Mouse (Mus musculus) neural tube, embryonic 14.5 days (tissue): ENCODE data around the gene Itga3. TPM values are rescaled to one million over a fixed set of nuclear protein-coding genes. Genes with fewer than 3 reads are reported as not detected.

Experiments used
- ATAC-seq: fragments of 200-750 bp; cut with Nextera tagmentation; 2 replicates; pipeline ENCODE4 v1.8.0; 2017; ENCODE audit warnings: low read depth, mild to moderate bottlenecking, moderate TSS enrichment, moderate library complexity
- H3K27ac ChIP-seq: fragments of 300-500 bp; sonication (generic); 2 replicates; pipeline ENCODE4 v1.5.1; 2014; ENCODE audit warnings: low read depth, mild to moderate bottlenecking, control low read depth, low read length, moderate library complexity, mixed read lengths
- H3K27me3 ChIP-seq: fragments of 300-500 bp; sonication (generic); 2 replicates; pipeline ENCODE4 v1.6.1; 2014; ENCODE audit warnings: low read length; ENCODE audit not compliant: control insufficient read depth, insufficient read depth
- H3K36me3 ChIP-seq: fragments of 300-500 bp; sonication (generic); 2 replicates; pipeline ENCODE4 v1.6.1; 2014; ENCODE audit warnings: low read length, mixed read lengths; ENCODE audit not compliant: control insufficient read depth, insufficient read depth
- H3K4me1 ChIP-seq: fragments of 300-500 bp; sonication (generic); 2 replicates; pipeline ENCODE4 v1.6.1; 2014; ENCODE audit warnings: low read length; ENCODE audit not compliant: control insufficient read depth, insufficient read depth
- H3K4me2 ChIP-seq: fragments of 300-500 bp; sonication (generic); 2 replicates; pipeline ENCODE4 v1.6.1; 2014; ENCODE audit warnings: mild to moderate bottlenecking, low read depth, low read length, control low read depth
- H3K4me3 ChIP-seq: fragments of 300-500 bp; sonication (generic); 2 replicates; pipeline ENCODE4 v1.5.1; 2014; ENCODE audit warnings: low read depth, low read length, control low read depth, mixed read lengths
- H3K9ac ChIP-seq: fragments of 300-500 bp; sonication (generic); replicated peaks from 2 replicates; pipeline ENCODE4 v1.6.1; 2014; ENCODE audit warnings: low read depth, mild to moderate bottlenecking, control low read depth, low read length, mixed read lengths
- H3K9me3 ChIP-seq: fragments of 300-500 bp; sonication (generic); 2 replicates; pipeline ENCODE4 v1.6.1; 2016; ENCODE audit warnings: low read length; ENCODE audit not compliant: control insufficient read depth
- WGBS: fragments of 180-500 bp; shearing (Covaris S2); extraction: QIAGEN DNeasy Blood & Tissue Kit; methylation state at CpG from one replicate; pipeline ENCODE4 v1.1.7; 2014; 5-methylcytosine and 5-hydroxymethylcytosine counted together
- polyA plus RNA-seq: library from polyadenylated mRNA; unstranded; fragments of >200 nt; fragmentation: Nextera tagmentation; extraction: Ambion mirVana; gene quantifications from 2 replicates; pipeline ENCODE4 v1.2.1, GENCODE M21; 2014

Itga3 gene
- polyA plus RNA-seq, 1 experiment from 2014 or later, result 13.8 TPM

DNA sequence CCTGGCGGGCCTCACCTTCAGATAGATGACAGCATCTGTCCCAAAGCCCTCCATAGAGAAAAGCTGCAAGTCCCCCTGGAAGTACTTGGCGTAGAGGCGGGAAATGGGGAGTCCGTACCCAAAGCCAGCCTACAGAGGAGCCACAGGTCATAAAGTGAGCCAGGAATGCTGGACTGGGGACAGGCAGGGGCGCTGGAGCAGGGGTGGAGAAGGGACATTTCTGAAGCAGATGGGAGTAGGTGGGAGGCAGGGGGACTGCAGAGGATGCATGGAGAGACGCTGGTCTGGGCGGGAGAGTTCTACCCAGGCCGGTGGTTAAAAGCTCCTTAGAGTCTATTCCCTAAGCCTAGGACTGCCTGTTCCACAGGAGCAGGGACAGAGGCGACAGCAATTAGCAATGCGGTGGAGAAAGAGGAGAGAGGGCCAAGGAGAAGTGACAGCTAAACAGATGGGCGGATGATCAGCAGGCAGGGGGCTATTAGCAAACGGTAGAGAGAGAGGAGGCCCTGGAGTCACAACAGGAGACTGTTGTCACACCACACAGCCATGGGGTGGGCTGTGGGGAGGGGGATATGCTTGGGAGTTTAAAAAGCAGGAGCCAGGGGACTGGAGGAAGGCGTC is 48.6 kb downstream of the Itga3 start:
- H3K36me3 ChIP-seq, result peaks cover 25% of the 10 kb centered on the region
- H3K4me1 ChIP-seq, result no peaks in the 10 kb centered on the region
- no peaks in the 10 kb centered on the region for H3K9me3 ChIP-seq
- H3K4me2 ChIP-seq, result no peak overlapping the region
- ATAC-seq, result no peak
- WGBS, result 17% methylated on average over 13 of the region's 13 CpGs
- no peaks in the 10 kb centered on the region for H3K27me3 ChIP-seq
- H3K4me3 ChIP-seq, result no peak overlapping the region
- no peak overlapping the region for H3K27ac ChIP-seq
- H3K9ac ChIP-seq, result 0 out of 2 replicates have a peak overlapping the region, but pooled peaks have one; percentile 21

DNA sequence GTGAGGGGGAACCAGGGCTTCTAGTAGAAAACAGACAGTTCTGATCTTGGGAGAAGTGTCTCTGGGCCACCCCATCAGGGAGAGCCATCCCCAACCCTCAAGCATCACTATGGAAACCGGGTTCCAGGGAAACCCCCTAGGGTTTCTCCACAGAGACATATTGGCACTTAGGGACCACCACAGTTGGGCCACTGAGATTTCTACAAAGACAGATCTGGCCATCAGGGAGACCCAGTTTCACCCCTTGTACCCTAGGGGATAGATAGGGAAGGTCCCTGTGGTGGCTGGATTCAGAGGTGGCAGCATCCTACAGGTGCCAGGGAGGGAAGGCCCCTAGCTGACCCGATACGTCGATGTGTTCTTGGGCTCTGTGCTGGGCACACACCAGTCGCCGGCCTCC is 49.8 kb downstream of the Itga3 start:
- 81% methylated on average over 6 of the region's 6 CpGs for WGBS
- Histone ChIP-seq H3K9ac (no peak overlapping the region), H3K9me3 (no peaks in the 10 kb centered on the region), H3K4me2 (no peak overlapping the region), H3K36me3 (peaks cover 36% of the 10 kb centered on the region), H3K4me1 (no peaks in the 10 kb centered on the region), H3K27ac (no peak overlapping the region), H3K27me3 (no peaks in the 10 kb centered on the region), H3K4me3 (no peak overlapping the region)
- no peak for ATAC-seq

DNA sequence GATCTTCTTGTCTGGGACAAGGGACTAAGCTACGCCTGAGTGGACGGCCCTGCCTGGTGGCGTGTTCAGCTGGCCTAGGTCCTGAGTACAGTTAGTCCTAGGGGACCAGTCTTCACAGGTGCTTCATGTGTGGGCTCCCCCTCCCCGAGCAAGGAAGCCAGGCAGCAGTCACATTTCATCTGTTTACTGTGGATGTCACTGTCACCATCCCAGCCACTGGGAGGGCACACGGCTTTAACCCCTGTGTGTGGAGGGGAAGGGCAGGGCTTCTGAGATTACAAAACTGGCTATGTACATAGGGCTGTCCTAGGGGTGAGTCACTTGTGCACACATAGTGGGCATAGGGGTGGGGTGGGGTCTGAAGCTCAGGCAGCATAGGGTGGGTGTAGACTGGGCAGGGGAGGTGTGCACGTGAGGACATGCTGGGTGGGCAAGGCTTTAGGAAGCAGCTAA is 50.5 kb downstream of the Itga3 start:
- WGBS, result 80% methylated on average over 6 of the region's 6 CpGs
- Histone ChIP-seq H3K4me3 (no peak overlapping the region), H3K4me2 (no peak overlapping the region), H3K27ac (no peak overlapping the region), H3K36me3 (peaks cover 44% of the 10 kb centered on the region), H3K9me3 (no peaks in the 10 kb centered on the region), H3K27me3 (no peaks in the 10 kb centered on the region), H3K9ac (no peak overlapping the region), H3K4me1 (no peaks in the 10 kb centered on the region)
- ATAC-seq, result peak; percentile 19; the same call in 1 of the 2 replicates

DNA sequence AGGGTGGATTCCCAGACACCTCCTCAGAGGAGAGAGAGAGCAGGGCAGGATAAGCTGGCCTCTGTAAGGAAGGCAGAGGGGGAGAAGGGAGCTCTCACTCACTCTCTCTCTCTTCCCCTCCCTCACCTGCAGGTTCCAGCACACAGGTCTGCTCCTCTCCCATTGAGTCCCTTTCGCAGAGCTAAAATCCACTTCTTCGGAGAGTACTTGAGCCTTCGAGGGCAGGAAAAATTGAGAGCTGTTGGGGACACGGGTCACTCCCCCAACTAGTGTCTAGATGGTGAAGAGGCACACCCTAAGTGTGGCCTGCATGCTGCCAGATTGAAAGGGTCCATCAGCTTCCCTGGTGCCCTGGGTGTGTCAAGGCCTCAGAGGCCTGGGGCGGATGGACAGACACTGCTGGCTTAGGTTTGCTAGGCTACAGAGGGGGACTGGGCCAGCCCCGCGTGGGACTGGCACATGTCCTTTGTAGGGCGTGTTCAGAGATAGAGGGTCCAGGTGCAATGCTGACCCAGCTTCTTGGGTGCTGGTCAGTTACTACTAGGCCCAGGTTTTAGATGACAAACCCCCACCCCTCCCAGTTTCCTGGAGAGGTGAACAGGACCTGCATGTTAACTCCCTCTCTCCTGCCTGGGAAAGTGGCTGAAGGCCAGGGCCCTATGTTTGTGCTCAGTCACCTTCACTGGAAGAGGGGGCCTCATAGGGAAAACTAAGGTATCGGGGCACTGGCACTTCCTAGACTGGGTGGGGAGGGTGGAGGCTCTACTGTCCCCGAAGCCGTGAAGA is 51.2 kb downstream of the Itga3 start:
- H3K27ac ChIP-seq, result no peak overlapping the region
- no peak overlapping the region for H3K4me2 ChIP-seq
- 91% methylated on average over 11 of the region's 11 CpGs for WGBS
- H3K4me1 ChIP-seq, result no peaks in the 10 kb centered on the region
- no peaks in the 10 kb centered on the region for H3K9me3 ChIP-seq
- H3K4me3 ChIP-seq, result no peak overlapping the region
- H3K27me3 ChIP-seq, result no peaks in the 10 kb centered on the region
- ATAC-seq, result no peak
- peaks cover 51% of the 10 kb centered on the region for H3K36me3 ChIP-seq
- no peak overlapping the region for H3K9ac ChIP-seq

DNA sequence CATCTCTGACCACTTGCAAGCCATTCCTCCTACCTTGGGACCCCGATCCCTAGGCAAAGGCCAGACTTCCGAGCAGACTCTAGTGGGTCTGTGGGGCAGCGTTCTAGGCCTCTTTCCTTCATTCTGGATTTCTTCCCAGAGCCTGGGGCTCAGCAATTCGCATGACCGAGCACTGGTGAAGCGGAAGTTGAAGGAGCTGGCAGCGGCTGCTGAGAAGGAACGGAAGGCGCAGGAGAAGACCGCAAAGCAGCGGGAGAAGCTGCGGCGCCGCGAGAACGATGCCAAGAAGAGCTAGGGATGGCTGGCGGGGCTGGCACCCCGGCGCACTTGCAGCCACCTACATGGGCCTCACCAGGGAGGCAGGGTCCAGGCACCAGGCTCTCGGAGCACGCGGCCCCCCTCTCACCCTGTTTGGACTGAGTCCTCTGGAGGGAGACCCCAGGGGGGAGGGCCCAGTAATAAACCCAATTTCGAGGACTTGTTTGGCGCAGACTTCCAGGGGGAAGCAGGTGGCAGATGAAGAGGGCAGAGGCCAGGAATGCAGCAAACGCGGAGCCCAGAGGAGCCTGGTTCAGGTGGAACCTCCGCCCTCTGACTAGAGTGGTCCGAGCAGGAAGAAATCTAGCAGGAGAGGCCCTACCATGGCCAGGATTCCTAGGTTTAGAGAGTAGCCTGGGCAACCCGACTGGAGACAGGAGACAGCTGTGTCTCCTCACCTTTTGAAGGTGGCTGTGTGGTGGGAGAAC is 52.0 kb downstream of the Itga3 start:
- H3K4me3 ChIP-seq, result no peak overlapping the region
- ATAC-seq, result no peak
- peaks cover 58% of the 10 kb centered on the region for H3K36me3 ChIP-seq
- no peaks in the 10 kb centered on the region for H3K27me3 ChIP-seq
- 0 out of 2 replicates have a peak overlapping the region, but pooled peaks have one; percentile 22 for H3K27ac ChIP-seq
- WGBS, result 65% methylated on average over 29 of the region's 29 CpGs
- no peak overlapping the region for H3K4me2 ChIP-seq
- no peak overlapping the region for H3K9ac ChIP-seq
- H3K9me3 ChIP-seq, result no peaks in the 10 kb centered on the region
- no peaks in the 10 kb centered on the region for H3K4me1 ChIP-seq

DNA sequence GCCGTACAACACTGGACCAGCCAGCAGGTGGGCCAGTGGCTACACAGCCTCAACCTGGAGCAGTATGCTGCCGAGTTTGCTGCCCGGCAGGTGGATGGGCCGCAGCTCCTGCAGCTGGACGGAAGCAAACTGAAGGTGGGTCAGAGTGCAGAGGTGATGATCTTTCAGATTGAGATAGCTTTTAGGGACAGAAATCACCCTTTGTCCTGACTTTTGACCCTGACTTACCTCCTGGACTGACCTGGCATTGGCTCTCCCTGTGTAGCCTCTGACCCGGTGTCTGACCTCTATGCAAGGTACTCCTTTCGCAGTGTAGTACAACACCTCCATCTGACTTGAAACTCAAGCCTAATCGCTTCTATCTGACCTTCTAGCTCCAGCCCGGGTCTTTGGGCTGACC is 53.1 kb downstream of the Itga3 start:
- Histone ChIP-seq H3K4me1 (no peaks in the 10 kb centered on the region), H3K27me3 (no peaks in the 10 kb centered on the region), H3K27ac (no peak overlapping the region), H3K4me3 (no peak overlapping the region), H3K9me3 (no peaks in the 10 kb centered on the region), H3K9ac (no peak overlapping the region), H3K36me3 (peaks cover 68% of the 10 kb centered on the region), H3K4me2 (no peak overlapping the region)
- no peak for ATAC-seq
- 96% methylated on average over 9 of the region's 9 CpGs for WGBS

DNA sequence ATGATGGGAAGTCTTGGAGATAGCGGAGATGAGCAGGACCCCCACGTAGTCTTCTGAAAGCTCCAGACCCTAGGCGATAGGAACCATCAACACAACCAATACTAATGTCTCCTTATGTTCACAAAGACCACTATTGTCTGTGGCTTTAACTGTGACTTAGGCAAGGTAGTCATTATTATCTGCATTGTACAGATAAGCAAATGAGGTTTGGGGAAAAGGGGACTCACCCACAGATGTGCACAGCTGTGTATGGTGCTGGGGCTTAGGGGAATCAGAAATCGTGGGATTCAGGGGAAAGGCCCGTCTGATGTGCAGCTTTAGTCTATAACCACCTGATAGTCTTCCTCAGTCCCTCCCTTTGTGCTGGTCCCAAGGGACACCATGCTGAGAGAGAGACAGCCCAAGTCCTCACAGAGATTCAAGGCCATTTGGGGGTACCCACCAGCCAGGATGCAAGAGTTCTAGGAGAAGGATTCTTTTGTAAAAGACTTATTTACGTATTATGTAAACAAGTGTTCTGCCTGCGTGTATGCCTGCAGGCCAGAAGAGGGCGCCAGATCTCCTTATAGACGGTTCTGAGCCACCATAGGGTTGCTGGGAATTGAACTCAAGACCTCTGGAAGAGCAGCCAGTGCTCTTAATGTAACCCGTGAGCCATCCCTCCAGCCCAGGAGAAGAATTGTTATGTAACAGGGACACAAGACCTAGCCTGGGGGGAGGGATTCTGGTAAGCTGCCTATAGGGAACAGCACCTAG is 54.2 kb downstream of the Itga3 start:
- ATAC-seq, result no peak
- Histone ChIP-seq H3K4me2 (no peak overlapping the region), H3K4me1 (no peaks in the 10 kb centered on the region), H3K36me3 (peaks cover 68% of the 10 kb centered on the region), H3K27ac (no peak overlapping the region), H3K27me3 (no peaks in the 10 kb centered on the region), H3K9me3 (no peaks in the 10 kb centered on the region), H3K9ac (no peak overlapping the region), H3K4me3 (no peak overlapping the region)
- 82% methylated on average over 10 of the region's 10 CpGs for WGBS

DNA sequence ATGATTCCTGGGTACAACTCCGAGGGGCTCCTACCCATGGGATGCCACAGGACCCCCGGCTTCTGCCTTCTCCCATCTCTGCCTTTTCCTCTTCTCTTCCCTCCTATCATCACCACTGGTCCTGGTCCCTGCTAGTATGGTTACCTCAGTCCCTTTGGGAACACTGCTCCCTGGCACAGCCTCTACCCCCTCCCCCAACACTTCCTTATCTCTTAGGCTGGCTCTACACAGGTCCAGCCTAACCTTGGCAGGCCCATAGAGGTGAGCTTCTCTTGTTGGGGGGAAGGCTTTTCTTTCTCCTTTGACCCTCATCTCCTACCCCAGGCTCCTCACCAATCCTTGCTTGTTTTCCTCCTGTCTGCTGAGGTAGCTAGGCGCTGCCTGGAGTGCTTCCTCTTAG is 61.1 kb downstream of the Itga3 start:
- Histone ChIP-seq H3K27me3 (no peaks in the 10 kb centered on the region), H3K36me3 (peaks cover 34% of the 10 kb centered on the region; the same call in 1 of the 2 replicates), H3K9me3 (no peaks in the 10 kb centered on the region), H3K4me3 (no peak overlapping the region), H3K4me2 (no peak overlapping the region), H3K9ac (no peak overlapping the region), H3K4me1 (peaks cover 26% of the 10 kb centered on the region), H3K27ac (no peak overlapping the region)
- ATAC-seq, result no peak
- WGBS, result 80% methylated on average over 3 of the region's 3 CpGs
